Mouse (Mus musculus) limb, embryonic 12.5 days (tissue): ENCODE data around the gene Fdxacb1. TPM values are rescaled to one million over a fixed set of nuclear protein-coding genes. Genes with fewer than 3 reads are reported as not detected.

ENCODE experiments used
- ATAC-seq: fragments of 200-750 bp; cut with Nextera tagmentation; 2 replicates; pipeline ENCODE4 v1.8.0; 2017; ENCODE audit warnings: low read depth, moderate TSS enrichment; ENCODE audit not compliant: insufficient number of reproducible peaks, insufficient read depth, low FRiP score, low TSS enrichment
- H3K27ac ChIP-seq: fragments of 300-500 bp; sonication (generic); 2 replicates; pipeline ENCODE4 v1.5.1; 2016; ENCODE audit warnings: mild to moderate bottlenecking, moderate library complexity
- H3K27me3 ChIP-seq: fragments of 300-500 bp; sonication (generic); 2 replicates; pipeline ENCODE4 v1.6.1; 2016; ENCODE audit warnings: mild to moderate bottlenecking, moderate library complexity
- H3K36me3 ChIP-seq: fragments of 300-500 bp; sonication (generic); 2 replicates; pipeline ENCODE4 v1.6.1; 2016; ENCODE audit warnings: mild to moderate bottlenecking, moderate library complexity
- H3K4me1 ChIP-seq: fragments of 300-500 bp; sonication (generic); replicated peaks from 2 replicates; pipeline ENCODE4 v1.6.1; 2016
- H3K4me2 ChIP-seq: fragments of 300-500 bp; sonication (generic); 2 replicates; pipeline ENCODE4 v1.6.1; 2016; ENCODE audit warnings: mild to moderate bottlenecking, moderate library complexity
- H3K4me3 ChIP-seq: fragments of 300-500 bp; sonication (generic); replicated peaks from 2 replicates; pipeline ENCODE4 v1.5.1; 2016; ENCODE audit warnings: mild to moderate bottlenecking
- H3K9ac ChIP-seq: fragments of 300-500 bp; sonication (generic); replicated peaks from 2 replicates; pipeline ENCODE4 v1.6.1; 2016; ENCODE audit warnings: mild to moderate bottlenecking, moderate library complexity
- H3K9me3 ChIP-seq: fragments of 300-500 bp; sonication (generic); 2 replicates; pipeline ENCODE4 v1.6.1; 2016; ENCODE audit warnings: mild to moderate bottlenecking, moderate library complexity
- WGBS: fragments of 180-500 bp; shearing (Covaris S2); methylation state at CpG from one replicate; pipeline ENCODE4 v1.1.7; 2016; 5-methylcytosine and 5-hydroxymethylcytosine counted together
- polyA plus RNA-seq: library from polyadenylated mRNA; unstranded; fragments of >200 nt; fragmentation: Nextera tagmentation; extraction: Ambion mirVana; gene quantifications from 2 replicates; pipeline ENCODE4 v1.2.1, GENCODE M21; 2016

Gene Fdxacb1
- polyA plus RNA-seq, 1 experiment from 2014 or later, result 10.9 TPM

- H3K27ac ChIP-seq, result no peak overlapping the region
- no peak overlapping the region for H3K4me3 ChIP-seq
- H3K9ac ChIP-seq, result no peak overlapping the region
- 87% methylated on average over 6 of the region's 6 CpGs for WGBS
- no peaks in the 10 kb centered on the region for H3K9me3 ChIP-seq
- H3K4me1 ChIP-seq, result no peaks in the 10 kb centered on the region
- H3K36me3 ChIP-seq, result peaks cover 92% of the 10 kb centered on the region
- H3K27me3 ChIP-seq, result no peaks in the 10 kb centered on the region
- ATAC-seq, result no peak
- H3K4me2 ChIP-seq, result no peak overlapping the region
Observed at GRCm38 (mm10) chr9:50808471-50808870, 40.4 kb downstream of the Fdxacb1 start.

- no peaks in the 10 kb centered on the region for H3K4me1 ChIP-seq
- peaks cover 92% of the 10 kb centered on the region for H3K36me3 ChIP-seq
- H3K27me3 ChIP-seq, result no peaks in the 10 kb centered on the region
- H3K9ac ChIP-seq, result no peak overlapping the region
- WGBS, result 86% methylated on average over 13 of the region's 13 CpGs
- no peak overlapping the region for H3K4me2 ChIP-seq
- H3K27ac ChIP-seq, result no peak overlapping the region
- H3K9me3 ChIP-seq, result no peaks in the 10 kb centered on the region
- ATAC-seq, result no peak
- no peak overlapping the region for H3K4me3 ChIP-seq
Observed at GRCm38 (mm10) chr9:50809146-50809545, 41.1 kb downstream of the Fdxacb1 start.

GRCm38 (mm10) chr9:50811187-50811586 is 43.2 kb downstream of the Fdxacb1 start:
- no peak overlapping the region for H3K4me3 ChIP-seq
- H3K27me3 ChIP-seq, result no peaks in the 10 kb centered on the region
- no peaks in the 10 kb centered on the region for H3K4me1 ChIP-seq
- no peak for ATAC-seq
- H3K27ac ChIP-seq, result no peak overlapping the region
- H3K4me2 ChIP-seq, result no peak overlapping the region
- H3K36me3 ChIP-seq, result peaks cover 83% of the 10 kb centered on the region
- H3K9ac ChIP-seq, result no peak overlapping the region
- H3K9me3 ChIP-seq, result no peaks in the 10 kb centered on the region
- WGBS, result 97% methylated on average over 7 of the region's 7 CpGs

- 71% methylated on average over 2 of the region's 2 CpGs for WGBS
- ATAC-seq, result no peak
- no peaks in the 10 kb centered on the region for H3K27me3 ChIP-seq
- no peak overlapping the region for H3K4me3 ChIP-seq
- H3K4me2 ChIP-seq, result no peak overlapping the region
- no peaks in the 10 kb centered on the region for H3K4me1 ChIP-seq
- no peak overlapping the region for H3K9ac ChIP-seq
- no peak overlapping the region for H3K27ac ChIP-seq
- peaks cover 83% of the 10 kb centered on the region for H3K36me3 ChIP-seq
- no peaks in the 10 kb centered on the region for H3K9me3 ChIP-seq
Observed at GRCm38 (mm10) chr9:50811746-50812145, 43.7 kb downstream of the Fdxacb1 start.

GRCm38 (mm10) chr9:50813796-50814195 is 45.8 kb downstream of the Fdxacb1 start:
- WGBS, result 93% methylated on average over 5 of the region's 5 CpGs
- Histone ChIP-seq H3K27ac (no peak overlapping the region), H3K36me3 (peaks cover 77% of the 10 kb centered on the region), H3K4me1 (no peaks in the 10 kb centered on the region), H3K9ac (no peak overlapping the region), H3K27me3 (no peaks in the 10 kb centered on the region), H3K4me2 (no peak overlapping the region), H3K4me3 (no peak overlapping the region), H3K9me3 (no peaks in the 10 kb centered on the region)
- ATAC-seq, result no peak

GRCm38 (mm10) chr9:50815666-50816065 is 47.6 kb downstream of the Fdxacb1 start:
- 100% methylated on average over 4 of the region's 4 CpGs for WGBS
- no peak for ATAC-seq
- no peaks in the 10 kb centered on the region for H3K27me3 ChIP-seq

GRCm38 (mm10) chr9:50816512-50816911 is 48.5 kb downstream of the Fdxacb1 start:
- Histone ChIP-seq H3K27ac (no peak overlapping the region), H3K27me3 (no peaks in the 10 kb centered on the region), H3K4me3 (no peak overlapping the region), H3K4me2 (no peak overlapping the region), H3K9ac (no peak overlapping the region), H3K4me1 (no peaks in the 10 kb centered on the region), H3K36me3 (peaks cover 69% of the 10 kb centered on the region), H3K9me3 (no peaks in the 10 kb centered on the region)
- ATAC-seq, result no peak
- 92% methylated on average over 1 of the region's 1 CpGs for WGBS

More at GRCm38 (mm10) chr9:50815666-50816065, 47.6 kb downstream of the Fdxacb1 start:
- Histone ChIP-seq H3K4me3 (no peak overlapping the region), H3K4me2 (no peak overlapping the region), H3K27ac (no peak overlapping the region), H3K9ac (no peak overlapping the region), H3K4me1 (no peaks in the 10 kb centered on the region), H3K9me3 (no peaks in the 10 kb centered on the region), H3K36me3 (peaks cover 69% of the 10 kb centered on the region)

- WGBS, result 93% methylated on average over 6 of the region's 6 CpGs
- H3K4me2 ChIP-seq, result no peak overlapping the region
- no peaks in the 10 kb centered on the region for H3K4me1 ChIP-seq
- peaks cover 71% of the 10 kb centered on the region for H3K36me3 ChIP-seq
- no peak overlapping the region for H3K9ac ChIP-seq
- no peaks in the 10 kb centered on the region for H3K27me3 ChIP-seq
- no peak for ATAC-seq
- no peak overlapping the region for H3K4me3 ChIP-seq
- H3K27ac ChIP-seq, result no peak overlapping the region
- H3K9me3 ChIP-seq, result no peaks in the 10 kb centered on the region
Observed at GRCm38 (mm10) chr9:50818050-50818449, 50.0 kb downstream of the Fdxacb1 start.

GRCm38 (mm10) chr9:50819716-50820115 is 51.7 kb downstream of the Fdxacb1 start:
- no peak for ATAC-seq
- WGBS, result 94% methylated on average over 6 of the region's 6 CpGs

GRCm38 (mm10) chr9:50821651-50822050 is 53.6 kb downstream of the Fdxacb1 start:
- Histone ChIP-seq H3K4me3 (no peak overlapping the region), H3K4me1 (no peaks in the 10 kb centered on the region), H3K27ac (no peak overlapping the region), H3K9me3 (no peaks in the 10 kb centered on the region), H3K36me3 (peaks cover 62% of the 10 kb centered on the region), H3K9ac (no peak overlapping the region), H3K27me3 (no peaks in the 10 kb centered on the region), H3K4me2 (no peak overlapping the region)
- ATAC-seq, result no peak
- 91% methylated on average over 6 of the region's 6 CpGs for WGBS

More at GRCm38 (mm10) chr9:50819716-50820115, 51.7 kb downstream of the Fdxacb1 start:
- no peaks in the 10 kb centered on the region for H3K27me3 ChIP-seq
- no peaks in the 10 kb centered on the region for H3K4me1 ChIP-seq
- H3K9me3 ChIP-seq, result no peaks in the 10 kb centered on the region
- H3K4me3 ChIP-seq, result no peak overlapping the region
- no peak overlapping the region for H3K9ac ChIP-seq
- no peak overlapping the region for H3K4me2 ChIP-seq
- peaks cover 68% of the 10 kb centered on the region for H3K36me3 ChIP-seq
- no peak overlapping the region for H3K27ac ChIP-seq

- Histone ChIP-seq H3K4me1 (no peaks in the 10 kb centered on the region), H3K4me3 (no peak overlapping the region), H3K27ac (no peak overlapping the region), H3K9ac (no peak overlapping the region), H3K36me3 (peaks cover 58% of the 10 kb centered on the region), H3K4me2 (no peak overlapping the region), H3K27me3 (no peaks in the 10 kb centered on the region), H3K9me3 (no peaks in the 10 kb centered on the region)
- WGBS, result 93% methylated on average over 5 of the region's 5 CpGs
- ATAC-seq, result no peak
Observed at GRCm38 (mm10) chr9:50822216-50822615, 54.2 kb downstream of the Fdxacb1 start.
